Mouse (Mus musculus): ENCODE results near the gene Spsb1. TPM values are rescaled to one million over a fixed set of nuclear protein-coding genes. Genes with fewer than 3 reads are reported as not detected.

Spsb1 gene
- polyA plus RNA-seq, 1 experiment from 2014 or later = 11.7 TPM

- WGBS = 82% methylated on average over 7 of the region's 7 CpGs
- Histone ChIP-seq H3K36me3 (ENCODE audit: control insufficient read depth, insufficient read depth, low read length) (no peaks in the 10 kb centered on the region), H3K4me1 (replicated peaks; ENCODE audit: control insufficient read depth, insufficient read depth, low read length) (peaks cover 2% of the 10 kb centered on the region), H3K9ac (ENCODE audit: low read depth, low read length) (no peak overlapping the region), H3K4me2 (replicated peaks; ENCODE audit: low read depth, low read length) (no peak overlapping the region), H3K4me3 (ENCODE audit: low read depth, low read length) (no peak overlapping the region), H3K27ac (ENCODE audit: low read depth, low read length) (peak overlapping the region; percentile 74), H3K27me3 (ENCODE audit: control insufficient read depth, insufficient read depth, low read length) (no peaks in the 10 kb centered on the region; the same call in 1 of the 2 replicates), H3K9me3 (ENCODE audit: control insufficient read depth, low read length) (no peaks in the 10 kb centered on the region)
- ATAC-seq (ENCODE audit: low FRiP score) (no peak), DNase-seq (ENCODE audit: low spot score) (no peak)
Measured at GRCm38 (mm10) chr4:149894300-149894699, 60.5 kb downstream of the Spsb1 start.

DNA sequence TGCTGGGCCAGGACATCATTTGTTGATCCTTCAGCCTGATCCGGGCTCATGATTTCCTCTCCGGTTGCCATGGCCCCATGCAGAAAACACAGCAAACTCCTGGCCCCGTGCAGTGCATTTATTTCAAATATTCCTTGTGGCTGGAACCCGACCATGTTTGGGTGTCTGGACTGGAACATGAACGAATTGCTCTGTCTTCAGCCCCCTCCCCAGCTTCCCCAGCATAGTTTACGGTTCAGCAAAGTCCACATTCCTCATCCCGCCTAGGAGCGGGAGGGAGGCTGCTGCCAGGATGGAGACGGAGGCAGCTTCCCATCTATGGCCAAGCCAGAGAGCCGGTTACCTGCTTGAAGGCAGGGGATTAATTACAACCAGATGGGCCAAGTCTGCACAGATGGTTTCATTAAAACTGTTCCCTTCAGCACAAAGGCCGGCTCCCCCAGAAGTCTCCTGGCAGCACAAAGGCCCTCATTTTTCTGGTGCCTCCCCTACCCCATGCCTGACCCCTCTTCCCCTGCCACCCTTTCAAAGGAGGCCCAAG lies 61.2 kb downstream of the Spsb1 start:
- no peak overlapping the region for H3K9ac ChIP-seq (ENCODE audit: low read depth, low read length)
- H3K4me1 ChIP-seq (replicated peaks; ENCODE audit: control insufficient read depth, insufficient read depth, low read length) = peaks cover 2% of the 10 kb centered on the region

GRCm38 (mm10) chr4:149891172-149891960 lies 63.5 kb downstream of the Spsb1 start:
- no peak for ATAC-seq (ENCODE audit: low FRiP score)
- peaks cover 2% of the 10 kb centered on the region for H3K4me1 ChIP-seq (replicated peaks; ENCODE audit: control insufficient read depth, insufficient read depth, low read length)
- H3K4me3 ChIP-seq (ENCODE audit: low read depth, low read length) = no peak overlapping the region

More for the DNA sequence above, 61.2 kb downstream of the Spsb1 start:
- no peak overlapping the region for H3K4me2 ChIP-seq (replicated peaks; ENCODE audit: low read depth, low read length)
- ATAC-seq (ENCODE audit: low FRiP score) = peak; percentile 82
- H3K4me3 ChIP-seq (ENCODE audit: low read depth, low read length) = no peak overlapping the region
- H3K36me3 ChIP-seq (ENCODE audit: control insufficient read depth, insufficient read depth, low read length) = no peaks in the 10 kb centered on the region
- 24% methylated on average over 11 of the region's 11 CpGs for WGBS
- no peaks in the 10 kb centered on the region for H3K9me3 ChIP-seq (ENCODE audit: control insufficient read depth, low read length)
- H3K27me3 ChIP-seq (ENCODE audit: control insufficient read depth, insufficient read depth, low read length) = no peaks in the 10 kb centered on the region; the same call in 1 of the 2 replicates
- peak overlapping the region; percentile 74 for H3K27ac ChIP-seq (ENCODE audit: low read depth, low read length)
- peak; percentile 75 for DNase-seq (ENCODE audit: low spot score)

GRCm38 (mm10) chr4:149890551-149890950 lies 64.3 kb downstream of the Spsb1 start:
- peaks cover 2% of the 10 kb centered on the region for H3K4me1 ChIP-seq (replicated peaks; ENCODE audit: control insufficient read depth, insufficient read depth, low read length)
- DNase-seq (ENCODE audit: low spot score) (no peak), ATAC-seq (ENCODE audit: low FRiP score) (no peak)
- H3K27ac ChIP-seq (ENCODE audit: low read depth, low read length) = 0 out of 2 replicates have a peak overlapping the region, but pooled peaks have one; percentile 6
- no peaks in the 10 kb centered on the region for H3K9me3 ChIP-seq (ENCODE audit: control insufficient read depth, low read length)
- no peaks in the 10 kb centered on the region for H3K36me3 ChIP-seq (ENCODE audit: control insufficient read depth, insufficient read depth, low read length)
- no peak overlapping the region for H3K4me3 ChIP-seq (ENCODE audit: low read depth, low read length)
- no peaks in the 10 kb centered on the region for H3K27me3 ChIP-seq (ENCODE audit: control insufficient read depth, insufficient read depth, low read length)
- H3K9ac ChIP-seq (ENCODE audit: low read depth, low read length) = 0 out of 2 replicates have a peak overlapping the region, but pooled peaks have one; percentile 2
- H3K4me2 ChIP-seq (replicated peaks; ENCODE audit: low read depth, low read length) = no peak overlapping the region
- 57% methylated on average over 8 of the region's 8 CpGs for WGBS

More at GRCm38 (mm10) chr4:149891172-149891960, 63.5 kb downstream of the Spsb1 start:
- Histone ChIP-seq H3K27me3 (ENCODE audit: control insufficient read depth, insufficient read depth, low read length) (no peaks in the 10 kb centered on the region; the same call in 1 of the 2 replicates), H3K27ac (ENCODE audit: low read depth, low read length) (no peak overlapping the region), H3K9me3 (ENCODE audit: control insufficient read depth, low read length) (no peaks in the 10 kb centered on the region), H3K36me3 (ENCODE audit: control insufficient read depth, insufficient read depth, low read length) (no peaks in the 10 kb centered on the region), H3K4me2 (replicated peaks; ENCODE audit: low read depth, low read length) (no peak overlapping the region), H3K9ac (ENCODE audit: low read depth, low read length) (no peak overlapping the region)
- no peak for DNase-seq (ENCODE audit: low spot score)
- 89% methylated on average over 5 of the region's 5 CpGs for WGBS

GRCm38 (mm10) chr4:149889851-149890250 lies 65.0 kb downstream of the Spsb1 start:
- H3K9ac ChIP-seq (ENCODE audit: low read depth, low read length) = 0 out of 2 replicates have a peak overlapping the region, but pooled peaks have one; percentile 8
- H3K36me3 ChIP-seq (ENCODE audit: control insufficient read depth, insufficient read depth, low read length) = no peaks in the 10 kb centered on the region
- ATAC-seq (ENCODE audit: low FRiP score) = no peak
- H3K9me3 ChIP-seq (ENCODE audit: control insufficient read depth, low read length) = no peaks in the 10 kb centered on the region
- 30% methylated on average over 13 of the region's 13 CpGs for WGBS
- no peak for DNase-seq (ENCODE audit: low spot score)
- H3K4me2 ChIP-seq (replicated peaks; ENCODE audit: low read depth, low read length) = no peak overlapping the region
- H3K4me3 ChIP-seq (ENCODE audit: low read depth, low read length) = no peak overlapping the region
- H3K27ac ChIP-seq (ENCODE audit: low read depth, low read length) = peak overlapping the region; percentile 8; the same call in 1 of the 2 replicates
- peaks cover 2% of the 10 kb centered on the region for H3K4me1 ChIP-seq (replicated peaks; ENCODE audit: control insufficient read depth, insufficient read depth, low read length)
- no peaks in the 10 kb centered on the region for H3K27me3 ChIP-seq (ENCODE audit: control insufficient read depth, insufficient read depth, low read length)

DNA sequence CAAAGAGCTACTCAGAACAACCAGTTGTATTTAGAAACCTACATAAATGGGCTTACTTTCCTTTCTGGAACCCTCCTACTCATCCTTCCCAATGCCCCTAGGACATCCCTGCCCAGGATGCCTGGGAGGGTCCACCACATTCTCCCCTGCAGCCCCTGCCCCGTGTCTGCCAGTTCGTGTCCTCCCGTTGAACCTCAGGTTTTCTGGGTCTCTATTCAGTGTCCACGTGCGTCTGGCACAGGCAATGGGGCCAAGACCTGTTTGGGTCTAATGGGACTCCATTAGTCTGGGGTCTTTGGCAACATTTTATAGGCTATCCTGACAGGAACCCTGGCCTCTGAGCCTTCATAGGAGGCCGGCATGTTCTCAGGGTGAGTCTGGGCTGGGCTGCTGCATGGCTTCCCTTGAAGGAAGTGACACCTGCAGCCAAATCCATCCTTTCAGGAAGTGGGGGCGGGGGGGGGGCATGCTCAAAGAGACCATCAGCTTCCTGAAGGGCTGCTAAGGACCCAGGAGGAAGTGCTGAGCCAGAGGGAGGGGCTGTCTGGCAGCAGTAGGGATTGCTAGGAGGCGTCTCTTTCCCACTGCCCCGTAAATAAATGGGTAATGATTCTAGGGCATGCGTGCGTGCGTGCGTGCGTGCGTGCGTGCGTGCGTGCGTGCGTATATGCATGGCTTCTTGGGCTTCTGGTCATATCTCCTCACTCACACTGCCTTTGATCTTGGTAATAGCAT lies 65.9 kb downstream of the Spsb1 start:
- Histone ChIP-seq H3K4me3 (ENCODE audit: low read depth, low read length) (no peak overlapping the region), H3K4me2 (replicated peaks; ENCODE audit: low read depth, low read length) (no peak overlapping the region), H3K9me3 (ENCODE audit: control insufficient read depth, low read length) (no peaks in the 10 kb centered on the region), H3K27ac (ENCODE audit: low read depth, low read length) (no peak overlapping the region), H3K4me1 (replicated peaks; ENCODE audit: control insufficient read depth, insufficient read depth, low read length) (no peaks in the 10 kb centered on the region; the same call in none of the 2 replicates), H3K27me3 (ENCODE audit: control insufficient read depth, insufficient read depth, low read length) (no peaks in the 10 kb centered on the region), H3K36me3 (ENCODE audit: control insufficient read depth, insufficient read depth, low read length) (no peaks in the 10 kb centered on the region), H3K9ac (ENCODE audit: low read depth, low read length) (no peak overlapping the region)
- no peak for DNase-seq (ENCODE audit: low spot score)
- 87% methylated on average over 20 of the region's 20 CpGs for WGBS
- no peak for ATAC-seq (ENCODE audit: low FRiP score)

DNA sequence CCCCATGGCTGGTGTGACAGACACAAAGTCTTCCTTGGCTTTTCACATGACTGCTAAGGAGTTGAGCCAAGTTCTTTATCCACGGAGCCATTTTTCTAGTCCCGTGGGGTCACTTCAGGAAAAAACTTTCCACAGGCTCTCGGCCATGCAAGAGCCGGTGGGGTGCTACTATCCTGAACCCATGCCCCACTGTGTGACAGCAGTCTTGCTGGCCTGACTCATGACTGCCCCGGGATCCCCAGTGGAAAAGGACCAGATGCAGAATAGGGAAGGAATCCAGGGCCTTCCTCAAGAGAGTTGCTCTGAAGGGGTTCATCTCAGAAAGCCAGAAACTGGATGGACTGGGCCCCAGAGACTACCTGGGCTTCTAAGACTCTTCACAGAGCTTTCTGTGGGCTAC lies 66.7 kb downstream of the Spsb1 start:
- ATAC-seq (ENCODE audit: low FRiP score) = no peak
- DNase-seq (ENCODE audit: low spot score) = no peak
- Histone ChIP-seq H3K9ac (ENCODE audit: low read depth, low read length) (no peak overlapping the region), H3K4me2 (replicated peaks; ENCODE audit: low read depth, low read length) (no peak overlapping the region), H3K9me3 (ENCODE audit: control insufficient read depth, low read length) (no peaks in the 10 kb centered on the region), H3K4me3 (ENCODE audit: low read depth, low read length) (no peak overlapping the region), H3K27ac (ENCODE audit: low read depth, low read length) (no peak overlapping the region), H3K36me3 (ENCODE audit: control insufficient read depth, insufficient read depth, low read length) (no peaks in the 10 kb centered on the region), H3K27me3 (ENCODE audit: control insufficient read depth, insufficient read depth, low read length) (no peaks in the 10 kb centered on the region), H3K4me1 (replicated peaks; ENCODE audit: control insufficient read depth, insufficient read depth, low read length) (no peaks in the 10 kb centered on the region; the same call in none of the 2 replicates)
- WGBS = 92% methylated on average over 5 of the region's 5 CpGs

DNA sequence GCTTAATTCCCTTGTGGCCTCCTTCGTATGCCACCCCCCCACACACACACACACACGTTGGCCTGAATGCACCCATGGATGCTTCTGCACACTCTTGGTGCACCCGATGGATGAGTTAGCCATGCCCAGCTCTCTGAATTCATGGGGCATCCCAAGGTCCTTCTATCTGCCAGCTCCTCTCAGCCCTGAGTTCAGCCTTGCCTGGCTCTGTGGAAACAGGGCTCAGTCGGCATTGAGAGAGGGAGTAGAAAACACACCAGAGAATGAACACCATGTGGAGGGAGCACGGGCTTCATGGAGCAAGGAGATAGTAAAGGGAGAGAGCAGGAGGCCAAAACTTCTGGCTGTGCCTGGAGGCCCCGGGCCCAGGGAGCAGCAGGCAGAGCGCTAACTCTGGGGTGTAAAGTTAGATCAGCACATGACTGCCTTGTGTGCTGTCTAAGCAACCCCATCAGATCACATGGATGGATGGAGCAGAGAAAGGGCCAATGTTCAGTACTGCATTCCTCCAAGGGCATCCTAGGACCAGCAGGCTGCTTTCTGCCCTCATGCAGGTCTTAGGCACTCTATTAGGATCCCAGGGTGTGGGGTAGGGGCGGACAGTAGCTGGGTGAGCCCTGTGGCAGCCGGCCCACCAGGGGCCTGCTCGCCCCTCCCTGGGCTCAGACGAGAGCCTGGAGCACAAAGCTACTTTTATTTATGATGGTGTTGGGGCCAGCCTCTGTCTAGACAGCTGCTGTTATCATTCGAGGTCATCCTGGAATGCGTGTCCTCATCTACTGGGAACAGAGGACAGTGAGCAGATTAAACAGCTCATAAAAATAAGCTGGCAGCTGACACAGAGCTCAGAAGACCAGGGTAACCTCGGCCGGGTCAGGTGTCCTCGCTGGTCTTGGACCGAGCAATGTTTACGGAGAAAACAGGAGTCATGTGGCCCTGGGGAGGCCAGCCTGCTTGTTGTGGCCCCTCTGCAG lies 68.3 kb downstream of the Spsb1 start:
- no peaks in the 10 kb centered on the region for H3K27me3 ChIP-seq (ENCODE audit: control insufficient read depth, insufficient read depth, low read length)
- ATAC-seq (ENCODE audit: low FRiP score) (peak; percentile 38), DNase-seq (ENCODE audit: low spot score) (no peak)
- no peaks in the 10 kb centered on the region for H3K36me3 ChIP-seq (ENCODE audit: control insufficient read depth, insufficient read depth, low read length)
- no peak overlapping the region for H3K9ac ChIP-seq (ENCODE audit: low read depth, low read length)
- no peak overlapping the region for H3K4me3 ChIP-seq (ENCODE audit: low read depth, low read length)
- WGBS = 65% methylated on average over 18 of the region's 18 CpGs
- H3K27ac ChIP-seq (ENCODE audit: low read depth, low read length) = no peak overlapping the region
- H3K4me1 ChIP-seq (replicated peaks; ENCODE audit: control insufficient read depth, insufficient read depth, low read length) = no peaks in the 10 kb centered on the region
- H3K9me3 ChIP-seq (ENCODE audit: control insufficient read depth, low read length) = no peaks in the 10 kb centered on the region
- no peak overlapping the region for H3K4me2 ChIP-seq (replicated peaks; ENCODE audit: low read depth, low read length)

All from hindbrain, embryonic 11.5 days (tissue).